Mouse (Mus musculus): Measurements from ENCODE around the gene Zfp952. TPM values are rescaled to one million over a fixed set of nuclear protein-coding genes. Genes with fewer than 3 reads are reported as not detected.
"Not testable (repeated sequence)": the region's sequence is repeated elsewhere in the genome, so short reads cannot be mapped to it uniquely, and the experiment has no call there.

The Zfp952 gene
- 1 to 10 TPM; 4.9 to 5.8 TPM for total RNA-seq (2021)
- long read RNA-seq, experiment 1, partial matches to known transcripts = 0 of 6 reads
- long read RNA-seq, experiment 1, other reads (novel, unspliced or antisense) = 2 of 6 reads
- long read RNA-seq, experiment 2, partial matches to known transcripts = 0 of 3 reads
- long read RNA-seq, experiment 2, other reads (novel, unspliced or antisense) = 1 of 3 reads

GRCm38 (mm10) chr17:32992699-32993474 is at the start of gene Zfp952:
Zfp952 (plus strand) TSS chr17:32993129.
- intact Hi-C loops (cut with DNase I; ENCODE audit: low total_unique reads) = no loop called here
- peak; percentile 74 for DNase-seq

- intact Hi-C loops (cut with DNase I; ENCODE audit: low total_unique reads) = no loop called here
- no peak for DNase-seq
These were observed 49.3 kb upstream of the Zfp952 start for GRCm38 (mm10) chr17:32943661-32944060.

GRCm38 (mm10) chr17:32944402-32945035 is 48.4 kb upstream of the Zfp952 start:
- intact Hi-C loops (cut with DNase I; ENCODE audit: low total_unique reads) = no loop called here
- DNase-seq = no peak

GRCm38 (mm10) chr17:32946716-32947115 is 46.2 kb upstream of the Zfp952 start:
- no peak for DNase-seq
- intact Hi-C loops (cut with DNase I; ENCODE audit: low total_unique reads) = no loop called here

GRCm38 (mm10) chr17:32947215-32947914 is 45.6 kb upstream of the Zfp952 start, which contains the start of gene Cyp4f13:
Cyp4f13 (minus strand) TSS chr17:32947402.
- intact Hi-C loops (cut with DNase I; ENCODE audit: low total_unique reads) = no loop called here
- peak; percentile 99 for DNase-seq

GRCm38 (mm10) chr17:32950136-32950535 is 42.8 kb upstream of the Zfp952 start:
- DNase-seq = no peak
- intact Hi-C loops (cut with DNase I; ENCODE audit: low total_unique reads) = loop anchor here (5.0 kb wide), 1 partner anchor 43 kb away; no protein-coding TSS in a partner anchor

- DNase-seq = no peak
- intact Hi-C loops (cut with DNase I; ENCODE audit: low total_unique reads) = loop anchor here (5.0 kb wide), 1 partner anchor 44 kb away; no protein-coding TSS in a partner anchor
These were observed 41.9 kb upstream of the Zfp952 start for GRCm38 (mm10) chr17:32951006-32951405.

- intact Hi-C loops (cut with DNase I; ENCODE audit: low total_unique reads) = loop anchor here (5.0 kb wide), 1 partner anchor 44 kb away; no protein-coding TSS in a partner anchor
- peak; percentile 85 for DNase-seq
These were observed 41.5 kb upstream of the Zfp952 start for GRCm38 (mm10) chr17:32951441-32951840.

- intact Hi-C loops (cut with DNase I; ENCODE audit: low total_unique reads) = no loop called here
- DNase-seq = no peak
These were observed 27.7 kb upstream of the Zfp952 start for GRCm38 (mm10) chr17:32965253-32965622.

- intact Hi-C loops (cut with DNase I; ENCODE audit: low total_unique reads) = no loop called here
- DNase-seq = peak; percentile 84
These were observed 27.2 kb upstream of the Zfp952 start, which contains the start of gene Zfp472 for GRCm38 (mm10) chr17:32965623-32966290. Zfp472 (plus strand) TSS chr17:32965814.

GRCm38 (mm10) chr17:32981361-32981760 is 11.6 kb upstream of the Zfp952 start:
- intact Hi-C loops (cut with DNase I; ENCODE audit: low total_unique reads) = no loop called here
- no peak for DNase-seq

GRCm38 (mm10) chr17:32986301-32986700 is 6.6 kb upstream of the Zfp952 start:
- DNase-seq = no peak
- intact Hi-C loops (cut with DNase I; ENCODE audit: low total_unique reads) = no loop called here

- intact Hi-C loops (cut with DNase I; ENCODE audit: low total_unique reads) = no loop called here
- DNase-seq = no peak
These were observed 797 bp upstream of the Zfp952 start for GRCm38 (mm10) chr17:32991965-32992698.

GRCm38 (mm10) chr17:32998492-32998891 is 5.6 kb downstream of the Zfp952 start:
- intact Hi-C loops (cut with DNase I; ENCODE audit: low total_unique reads) = no loop called here

GRCm38 (mm10) chr17:33008337-33008736 is 15.4 kb downstream of the Zfp952 start:
- intact Hi-C loops (cut with DNase I; ENCODE audit: low total_unique reads) = no loop called here
- DNase-seq = no peak

More at GRCm38 (mm10) chr17:32998492-32998891, 5.6 kb downstream of the Zfp952 start:
- no peak for DNase-seq

- DNase-seq; intact Hi-C loops (cut with DNase I; ENCODE audit: low total_unique reads): not testable (repeated sequence)
These were observed 27.5 kb downstream of the Zfp952 start for GRCm38 (mm10) chr17:33020434-33020833.

- DNase-seq = no peak
- intact Hi-C loops (cut with DNase I; ENCODE audit: low total_unique reads) = no loop called here
These were observed 39.4 kb downstream of the Zfp952 start for GRCm38 (mm10) chr17:33032376-33032775.

All from gastrocnemius, postnatal 14 days (tissue).